Mouse (Mus musculus): Measurements from ENCODE around the gene Rab32. TPM values are rescaled to one million over a fixed set of nuclear protein-coding genes. Genes with fewer than 3 reads are reported as not detected.

The Rab32 gene
- 13.6 and 30.3 TPM in 2 replicates for polyA plus RNA-seq (2012)

DNA sequence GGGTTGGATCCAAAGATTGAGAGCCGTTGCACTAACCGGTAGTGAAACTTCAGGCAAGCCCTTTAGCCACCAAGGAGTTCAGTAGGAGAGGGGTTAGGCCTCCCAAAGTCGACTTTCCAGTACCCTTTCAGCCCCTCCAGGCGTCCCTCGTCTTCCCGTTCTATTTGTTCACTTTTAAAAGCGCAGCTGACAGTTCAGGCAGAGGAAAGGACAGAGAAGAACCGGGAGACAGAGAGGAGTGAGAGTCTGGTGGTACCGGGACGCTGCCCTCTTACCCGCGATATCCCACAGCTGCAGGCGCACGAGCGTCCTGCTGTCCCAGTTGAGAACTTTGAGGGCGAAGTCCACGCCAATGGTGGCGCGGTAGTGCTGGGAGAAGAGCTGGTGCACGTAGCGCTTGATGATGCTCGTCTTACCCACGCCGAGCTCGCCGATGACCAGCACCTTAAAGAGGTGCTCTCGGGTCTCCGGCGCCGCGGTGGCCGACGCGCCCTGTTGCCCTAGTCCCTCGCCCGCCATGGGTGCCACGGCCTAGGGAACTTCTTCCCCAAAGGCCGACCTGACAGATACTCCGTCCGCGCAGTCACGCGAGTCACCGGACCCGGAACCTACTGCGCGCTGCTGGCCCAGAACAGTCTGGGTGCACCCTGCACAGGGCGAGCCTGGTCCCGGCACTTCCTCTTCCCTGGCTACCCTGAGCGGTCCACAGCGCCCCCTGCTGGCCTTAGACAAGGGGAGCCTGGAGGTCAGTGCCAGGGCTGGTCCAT is at the start of gene Rab32:
Gene Rab32 (minus strand): TSS at position 696 of the 767 bp plus-strand sequence.

Other genes with a start within 250 kb of the Rab32 start
- gene Adgb, start 85.9 kb downstream of the Rab32 start, polyA plus RNA-seq (2012): 0.03 TPM in 1 of 2 replicates, not detected in the other
- gene Gm10944, start 123.1 kb upstream of the Rab32 start, polyA plus RNA-seq (2012): not detected in 2 replicates